Mouse (Mus musculus) embryo, embryonic 11 days (tissue): ENCODE results near the gene Chrm3.
"Not testable (repeated sequence)": the region's sequence is repeated elsewhere in the genome, so short reads cannot be mapped to it uniquely, and the experiment has no call there.

Experiments used
- DNase-seq: peaks from one replicate; pipeline ENCODE4 v3.0.0-alpha.2; 2015

The Chrm3 gene

DNA sequence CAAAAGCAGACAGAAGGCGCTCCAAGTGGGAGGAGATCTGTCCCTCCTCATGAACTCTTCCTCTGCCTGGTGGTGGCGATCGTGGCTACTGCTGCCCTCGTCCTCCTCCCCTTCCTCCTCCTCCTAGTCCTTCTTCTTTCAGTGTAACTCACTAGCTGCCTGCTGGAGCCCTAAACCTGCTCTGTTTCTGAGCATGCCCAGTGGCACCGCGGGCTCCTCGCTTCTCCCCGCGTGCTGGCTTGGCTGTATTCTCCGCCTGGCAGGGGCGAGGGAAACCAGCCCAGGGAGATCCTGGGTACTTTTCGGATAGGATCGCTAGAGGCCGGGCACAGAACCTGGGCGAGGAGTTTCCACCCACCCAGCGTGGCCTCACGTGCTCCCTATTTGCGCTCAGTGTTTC is at the start of gene Chrm3:
Gene Chrm3, minus strand, starts transcription at position 71 of the 400 bp plus-strand sequence.
- peak; percentile 73 for DNase-seq

DNA sequence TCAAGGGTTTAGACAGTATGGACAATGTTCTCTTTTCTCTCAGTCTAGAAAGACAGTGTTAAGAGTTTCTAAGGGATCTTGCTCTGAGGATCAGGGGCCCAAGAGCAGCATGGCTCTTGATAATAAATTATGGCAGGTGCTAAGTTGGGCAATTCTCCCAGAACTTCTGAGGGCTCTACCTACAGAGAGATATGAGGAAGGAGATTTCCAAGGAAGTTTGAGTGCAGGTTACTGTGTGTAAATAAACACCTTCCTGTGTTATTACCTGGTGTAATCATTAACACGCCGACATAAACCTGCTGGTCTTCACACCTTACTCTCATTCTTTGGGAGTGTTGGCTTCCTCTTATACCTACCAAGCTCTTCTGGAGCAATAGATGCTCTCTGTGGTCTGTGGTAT is 33.7 kb upstream of the Chrm3 start:
- DNase-seq: no peak

DNA sequence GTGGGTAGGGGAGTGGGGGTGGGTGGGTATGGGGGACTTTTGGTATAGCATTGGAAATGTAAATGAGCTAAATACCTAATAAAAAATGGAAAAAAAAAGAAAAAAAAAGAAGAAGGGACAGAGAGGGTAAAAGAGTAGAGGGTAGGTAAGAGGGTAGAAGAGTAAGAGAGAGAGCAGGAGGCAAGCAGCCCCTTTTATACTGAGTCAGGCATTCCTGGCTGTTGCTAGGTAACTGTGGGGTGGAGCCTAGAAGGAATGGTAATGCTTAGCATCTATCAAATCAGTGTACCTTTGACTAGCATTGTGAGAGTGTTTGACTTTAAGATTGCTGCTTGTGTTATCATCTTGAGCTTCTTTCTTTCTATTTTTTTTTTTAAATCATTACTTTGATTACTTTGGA is 14.8 kb upstream of the Chrm3 start:
- DNase-seq: not testable (repeated sequence)

DNA sequence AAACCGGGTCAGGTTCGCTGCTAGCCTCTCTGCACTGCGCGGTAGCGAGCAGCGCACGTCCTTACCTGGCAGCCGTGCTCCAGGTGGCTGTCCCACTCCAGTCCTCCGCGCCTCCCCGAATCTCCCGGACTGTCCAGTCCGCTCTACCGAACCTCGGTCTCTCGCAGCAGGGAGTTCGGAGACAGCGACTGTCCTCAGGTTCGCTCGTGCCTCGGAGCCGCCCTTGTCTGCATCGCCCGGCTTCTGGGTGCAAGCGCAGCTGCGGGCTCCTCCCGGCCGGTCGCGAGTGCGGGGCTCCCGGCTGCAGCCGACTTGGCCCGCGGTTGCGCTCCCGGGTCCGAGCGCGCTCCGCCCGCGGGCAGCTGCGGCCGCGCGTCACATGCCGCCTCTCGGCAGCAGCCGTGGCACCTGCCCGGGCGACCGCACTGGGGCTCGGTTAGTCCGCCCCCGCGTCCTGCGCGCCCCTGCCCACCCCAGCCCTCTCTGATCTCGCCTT is 400 bp downstream of the Chrm3 start:
- peak; percentile 60 for DNase-seq

DNA sequence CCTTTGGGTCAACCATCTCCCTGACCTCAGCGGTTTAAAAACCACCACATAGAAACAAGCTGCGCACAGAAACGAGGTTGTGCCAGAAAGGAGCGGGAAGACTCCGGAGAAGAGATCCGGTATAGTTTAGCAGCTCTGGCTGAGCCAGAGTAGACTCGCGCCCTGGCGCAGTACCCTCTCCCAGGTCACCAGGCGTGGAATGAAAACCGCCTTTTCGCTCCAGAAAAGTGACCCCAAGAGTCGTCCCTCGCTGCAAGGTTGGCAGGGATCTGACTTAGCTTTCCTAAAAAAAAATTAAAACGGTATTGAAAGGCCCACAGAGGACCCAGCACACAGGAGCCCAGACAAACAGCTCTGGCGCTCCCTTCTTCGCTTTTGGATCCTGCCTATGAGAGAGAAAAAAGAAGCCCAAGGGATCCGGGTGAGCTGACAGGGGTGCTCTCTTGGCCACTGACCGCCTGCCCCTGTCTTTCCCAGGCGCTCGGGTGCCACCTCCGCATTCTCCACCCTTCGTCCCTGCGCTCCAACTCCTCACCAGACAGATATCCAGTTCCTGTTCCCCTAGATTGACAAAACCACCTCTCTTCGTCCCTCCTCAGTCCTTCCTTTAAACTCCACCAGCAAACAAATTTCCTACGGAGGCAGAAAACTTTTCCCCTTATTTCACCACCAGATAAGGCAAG is 990 bp downstream of the Chrm3 start:
- DNase-seq: peak; percentile 23

DNA sequence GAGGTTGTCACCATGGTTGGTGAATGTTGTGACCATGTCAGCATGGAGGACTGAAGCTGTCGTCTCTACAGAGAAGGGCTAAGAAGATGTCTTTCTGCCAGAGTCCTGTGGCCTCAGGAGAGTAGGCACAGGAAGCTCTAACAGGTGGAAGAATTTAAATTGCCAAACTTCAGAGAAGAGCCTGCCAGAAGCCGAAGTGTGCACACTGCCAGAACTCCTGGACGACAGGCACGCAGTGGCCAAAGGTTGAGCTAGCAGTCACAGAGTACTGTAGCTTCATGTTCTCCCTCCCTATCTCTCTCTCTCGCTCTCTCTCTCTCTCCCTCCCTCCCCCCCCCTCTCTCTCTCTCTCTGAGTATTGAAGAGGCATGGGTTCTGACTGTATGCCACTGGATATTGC is 4.9 kb downstream of the Chrm3 start:
- no peak for DNase-seq

DNA sequence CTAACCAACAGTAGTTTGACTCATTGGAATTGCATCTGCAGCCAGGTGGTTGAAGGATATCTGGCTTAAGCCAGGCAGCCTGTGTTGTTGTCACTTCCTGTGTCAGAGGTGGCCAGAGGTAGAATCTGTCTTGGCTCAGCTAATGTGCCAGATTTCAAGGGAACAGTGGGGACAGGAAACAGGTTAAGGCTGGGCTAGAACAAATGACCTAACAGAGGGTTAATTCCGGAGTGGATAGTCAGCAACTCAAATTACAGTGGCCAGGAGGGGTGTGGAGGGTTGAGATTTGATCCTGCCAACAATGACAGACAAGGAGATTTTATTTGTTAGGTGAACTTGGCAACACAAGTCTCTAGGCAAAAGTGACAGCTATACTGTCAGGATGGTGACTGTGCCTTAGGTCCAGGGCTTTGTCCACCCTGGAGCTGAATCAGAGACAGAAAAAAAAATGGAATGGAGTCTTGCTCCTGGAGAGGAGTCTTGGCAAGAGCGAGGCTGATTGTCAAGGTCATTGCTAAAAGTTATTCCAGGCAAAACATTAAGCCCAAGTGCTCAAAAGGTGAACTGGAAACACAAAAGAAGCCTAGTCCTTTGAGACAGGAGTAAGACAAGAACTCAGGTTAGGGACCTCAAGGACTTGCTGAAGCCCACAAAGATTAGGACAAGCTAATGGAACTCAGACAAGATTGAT is 5.6 kb downstream of the Chrm3 start:
- no peak for DNase-seq

DNA sequence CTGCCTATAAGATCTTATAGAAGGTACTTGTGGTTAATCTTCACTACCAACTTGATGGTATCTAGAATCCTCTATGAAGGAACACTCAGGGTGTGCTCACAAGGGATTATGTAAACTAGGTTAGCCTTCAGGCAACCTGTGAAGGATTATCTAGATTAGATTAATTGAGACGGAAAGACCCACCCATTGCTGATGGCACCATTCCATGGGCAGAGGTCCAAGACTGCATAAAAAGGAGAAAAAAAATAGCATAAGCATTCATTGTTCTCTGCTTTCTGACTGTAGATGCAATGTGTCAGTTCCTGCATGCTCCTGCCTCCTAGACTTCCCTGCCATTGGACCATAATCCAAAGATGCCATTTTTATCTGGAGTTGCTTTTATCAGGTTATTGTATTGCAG is 8.5 kb downstream of the Chrm3 start:
- no peak for DNase-seq

DNA sequence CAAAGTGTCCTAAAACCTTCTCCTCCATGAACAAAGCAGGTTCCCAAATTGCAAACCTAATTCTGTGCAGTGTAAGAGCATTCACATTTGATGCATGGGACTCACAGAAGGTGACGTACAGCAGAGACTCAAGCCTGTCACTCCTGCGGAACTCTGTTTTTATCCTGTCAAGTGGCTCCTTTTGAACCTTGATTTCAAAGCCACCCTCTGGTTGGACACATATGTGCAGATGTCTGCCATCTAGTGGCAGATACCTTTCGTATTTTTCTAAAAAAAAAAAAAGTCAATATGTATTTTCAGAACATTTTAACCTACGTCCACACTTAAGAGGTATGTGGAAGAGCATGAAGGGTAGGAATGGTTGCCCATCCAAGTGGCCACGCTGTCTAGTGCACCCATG is 16.3 kb downstream of the Chrm3 start:
- no peak for DNase-seq

DNA sequence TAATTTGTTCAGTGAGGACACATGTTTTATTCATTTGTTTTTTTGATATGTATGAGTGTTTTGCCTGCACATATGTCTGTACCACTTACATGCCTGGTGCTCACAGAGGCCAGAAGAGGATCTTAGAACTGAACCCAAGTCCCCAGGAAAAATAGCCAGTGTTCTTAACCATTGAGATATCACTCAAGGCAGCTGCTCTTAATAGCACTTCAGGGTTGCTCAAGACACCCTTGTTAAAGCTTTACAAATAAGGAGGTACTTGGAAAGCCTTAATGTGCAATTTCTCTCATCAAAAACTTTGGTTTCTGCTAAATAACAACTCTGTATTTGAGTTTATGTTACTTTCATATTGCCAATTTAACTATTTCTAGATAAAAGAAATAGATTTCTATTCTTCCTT is 25.1 kb downstream of the Chrm3 start:
- no peak for DNase-seq

DNA sequence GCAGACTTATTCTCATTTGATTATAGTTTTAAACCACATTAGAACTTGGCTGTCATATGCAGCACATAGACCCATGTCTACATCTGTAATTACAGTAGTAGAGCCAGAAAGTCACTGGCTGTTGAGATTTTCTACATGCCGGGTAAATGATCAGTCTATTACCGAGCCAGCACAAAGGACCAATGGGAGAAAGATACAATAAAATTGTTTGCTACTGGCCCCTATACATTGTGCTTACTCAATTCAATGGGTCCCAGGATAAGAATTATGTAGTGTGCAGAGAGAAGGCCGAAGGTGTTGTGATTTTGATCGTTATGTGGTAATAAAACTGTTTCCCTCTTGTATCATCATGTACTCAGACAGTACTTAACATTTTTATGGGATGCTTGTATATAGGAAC is 27.9 kb downstream of the Chrm3 start:
- no peak for DNase-seq

DNA sequence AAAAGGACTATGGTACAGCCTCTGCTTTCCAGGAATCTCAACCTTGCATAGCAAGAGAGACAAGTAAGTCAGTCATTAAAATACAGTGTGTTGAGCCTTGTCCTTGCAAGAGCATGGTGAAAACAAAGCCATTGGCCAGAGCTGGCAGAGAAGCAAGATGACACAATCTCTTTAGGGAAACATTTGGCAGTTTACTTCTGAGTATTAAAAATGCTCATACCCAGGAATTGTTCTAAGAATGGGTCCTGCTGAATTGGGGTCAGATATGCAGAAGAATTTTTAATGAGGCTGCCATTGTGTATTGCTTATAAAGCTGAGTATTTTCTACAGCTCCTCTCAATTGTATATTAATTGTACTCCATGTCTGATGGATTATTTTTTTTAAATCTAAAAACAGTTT is 50.8 kb downstream of the Chrm3 start:
- no peak for DNase-seq

DNA sequence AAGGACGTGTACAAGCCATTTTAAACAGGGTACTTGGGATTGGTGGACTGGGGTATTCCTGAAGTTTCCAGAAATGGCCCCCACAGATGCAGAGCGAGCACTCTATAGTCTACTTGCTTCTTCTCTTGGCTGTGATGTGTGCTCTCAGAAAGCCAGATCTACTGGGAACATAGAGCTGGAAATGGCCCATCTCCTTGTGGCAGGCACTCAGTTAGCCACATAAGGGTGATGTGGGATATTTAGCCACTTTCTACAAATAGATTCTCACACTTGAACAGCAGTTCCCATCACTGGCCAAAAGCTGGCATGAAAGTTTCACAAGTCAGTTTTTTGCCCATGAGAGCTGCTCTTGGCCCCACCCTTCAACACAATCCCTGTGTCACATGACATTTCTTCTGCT is 65.5 kb downstream of the Chrm3 start:
- no peak for DNase-seq

DNA sequence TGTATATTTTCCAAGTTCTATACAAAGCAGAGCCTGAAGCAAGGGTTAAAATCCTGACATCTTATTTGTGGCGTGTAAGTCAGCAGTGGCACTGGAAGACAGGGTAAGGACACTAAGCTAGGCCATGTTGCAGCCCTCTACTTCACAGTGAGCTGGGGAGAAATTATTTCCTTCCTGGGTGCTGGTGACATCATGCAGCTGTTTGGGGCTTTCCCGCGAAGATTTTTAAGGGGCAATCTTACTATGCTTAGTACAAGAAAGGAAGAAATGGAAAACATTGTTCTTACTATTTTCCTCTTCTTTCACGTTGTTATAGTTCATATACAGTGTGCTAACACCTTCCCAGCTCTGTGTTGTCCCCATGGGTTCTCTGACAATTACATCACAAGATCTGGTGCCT is 76.3 kb downstream of the Chrm3 start:
- DNase-seq: no peak

DNA sequence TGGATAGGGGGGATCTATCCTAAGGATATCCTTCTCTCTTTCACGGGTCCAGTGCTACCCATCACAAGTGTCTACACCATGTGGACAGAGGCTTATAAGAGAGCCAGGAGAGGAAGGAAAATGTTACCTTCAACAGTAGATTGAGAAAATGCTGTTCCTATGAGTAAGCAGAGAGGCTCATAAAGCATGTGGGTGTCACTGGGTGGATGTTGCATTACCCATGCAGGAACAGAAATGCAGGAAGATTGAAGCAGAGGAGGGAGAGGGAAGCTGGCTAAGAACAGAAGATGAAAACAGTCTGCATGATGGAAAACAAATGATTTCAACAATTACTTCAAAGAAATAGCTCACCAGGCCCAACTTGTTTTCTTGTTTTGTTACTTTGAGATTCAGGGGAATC is 85.7 kb downstream of the Chrm3 start:
- no peak for DNase-seq

DNA sequence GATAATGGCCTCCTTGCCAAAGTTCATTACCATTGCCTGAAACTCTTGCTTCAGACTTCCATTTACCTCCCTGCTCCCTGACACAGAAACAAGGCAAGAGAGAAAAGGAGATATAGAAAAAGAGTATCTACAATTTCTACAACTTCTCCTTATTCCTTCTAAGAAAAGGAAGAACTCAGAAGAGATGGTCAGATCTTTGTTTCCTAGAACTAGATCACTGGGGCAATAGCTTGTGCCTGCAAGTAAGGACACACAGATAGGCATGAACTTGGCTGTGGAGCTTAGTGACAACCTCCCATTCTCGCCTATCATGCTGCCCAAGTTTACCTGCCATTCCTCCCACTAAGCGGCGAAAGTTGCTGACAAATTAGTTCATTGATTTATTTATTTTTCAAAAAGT is 96.9 kb downstream of the Chrm3 start:
- no peak for DNase-seq

DNA sequence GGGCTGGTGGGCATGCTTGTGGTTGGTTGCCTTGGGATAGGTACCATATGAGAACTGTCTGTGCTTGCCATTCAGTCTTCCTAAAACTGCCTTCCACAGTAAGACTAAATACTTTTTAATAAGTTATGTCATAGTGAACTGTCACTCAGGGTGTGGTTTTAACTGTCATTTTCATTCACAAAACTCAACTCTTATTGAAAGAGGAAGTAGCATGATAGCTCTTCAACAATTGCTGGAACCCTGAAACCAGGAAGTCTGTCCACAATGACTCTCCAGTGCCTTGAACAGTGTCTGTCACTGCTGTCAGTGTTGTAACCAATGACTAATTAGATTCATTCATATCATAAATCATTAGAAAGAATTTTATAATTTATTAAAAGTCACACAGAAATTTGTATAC is 107.6 kb downstream of the Chrm3 start:
- no peak for DNase-seq

DNA sequence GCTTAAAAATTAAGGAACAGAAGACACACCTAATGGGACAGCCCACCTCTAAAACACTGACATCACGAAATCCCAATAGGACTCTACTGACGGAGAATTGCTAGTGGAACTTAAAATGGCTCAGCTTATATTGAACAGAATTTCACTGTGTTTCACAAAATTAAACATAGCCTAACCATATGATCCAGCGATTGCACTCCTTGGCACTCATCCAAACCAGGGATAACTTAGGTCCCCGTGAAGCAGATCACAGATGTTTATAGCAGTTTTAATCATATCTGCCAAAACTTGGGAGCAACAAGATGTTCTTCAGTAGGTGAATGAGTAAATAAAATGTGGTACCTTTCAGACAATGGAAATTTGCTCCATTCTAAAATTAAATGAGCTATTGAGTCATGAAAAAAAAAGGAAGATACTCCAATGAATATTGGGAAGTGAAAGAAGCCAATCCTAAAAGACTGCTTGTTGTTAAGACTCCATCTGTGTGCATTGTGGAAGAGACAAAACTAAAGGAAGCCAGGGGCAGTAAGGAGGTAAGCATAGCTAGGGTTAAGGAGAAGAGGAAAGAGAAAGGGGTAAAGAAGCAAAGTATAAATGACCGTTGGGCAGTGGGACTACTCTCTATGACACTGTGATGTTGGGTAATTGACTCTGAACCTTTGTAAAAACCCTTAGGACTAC is 109.0 kb downstream of the Chrm3 start:
- no peak for DNase-seq

DNA sequence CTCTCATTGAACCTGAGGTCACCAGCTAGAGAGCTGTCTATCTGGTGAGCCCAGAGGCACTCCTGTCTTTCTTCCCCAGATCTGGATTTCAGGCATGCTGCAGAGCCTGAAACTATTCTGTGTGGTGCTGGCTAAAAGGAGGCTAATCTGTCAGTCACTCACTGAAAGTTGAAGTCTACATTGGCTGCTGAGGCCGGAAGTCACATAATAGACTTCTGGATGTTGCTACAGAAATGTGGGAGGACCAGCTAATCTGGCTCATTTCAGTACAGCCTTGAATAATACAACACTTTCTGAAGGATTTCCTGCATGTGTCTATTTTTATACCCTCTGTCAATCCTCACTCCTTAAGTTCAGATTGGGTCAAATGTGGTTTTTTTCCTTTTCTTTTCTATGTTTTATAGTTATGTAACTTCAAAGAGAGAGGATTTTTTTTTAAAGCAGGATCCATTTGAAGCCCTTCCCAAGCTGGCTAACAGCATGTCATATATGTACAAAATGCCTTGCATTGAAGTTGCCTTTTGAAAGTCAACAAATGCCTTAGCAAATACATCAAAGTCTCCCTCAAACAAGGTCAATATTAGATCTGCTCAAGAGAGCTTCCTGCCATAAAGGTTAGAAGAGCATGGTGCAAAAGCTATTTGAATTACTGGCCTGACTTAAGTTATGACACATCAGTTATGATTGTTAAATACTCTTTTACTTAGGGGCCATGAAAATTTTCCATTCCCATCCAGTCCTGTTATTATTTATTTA is 116.2 kb downstream of the Chrm3 start:
- DNase-seq: no peak

DNA sequence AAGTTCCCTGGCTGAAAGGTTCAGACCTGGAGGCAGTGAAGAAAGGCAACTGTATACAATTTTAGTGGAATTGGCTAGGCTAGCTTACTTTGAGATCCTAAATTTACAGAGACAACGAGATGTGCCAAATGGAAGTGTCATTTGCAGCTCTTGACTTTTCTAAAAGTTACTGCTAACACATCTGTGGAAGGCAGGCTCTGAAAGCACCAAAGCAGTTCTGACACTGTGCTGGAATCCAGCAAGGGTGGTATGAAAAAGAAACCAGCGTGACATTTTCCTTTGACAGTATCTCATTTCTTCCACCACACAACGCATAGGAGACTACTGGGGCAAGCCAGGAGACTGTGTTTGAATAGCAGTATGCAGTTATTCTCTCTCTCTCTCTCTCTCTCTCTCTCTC is 120.4 kb downstream of the Chrm3 start:
- DNase-seq: no peak

DNA sequence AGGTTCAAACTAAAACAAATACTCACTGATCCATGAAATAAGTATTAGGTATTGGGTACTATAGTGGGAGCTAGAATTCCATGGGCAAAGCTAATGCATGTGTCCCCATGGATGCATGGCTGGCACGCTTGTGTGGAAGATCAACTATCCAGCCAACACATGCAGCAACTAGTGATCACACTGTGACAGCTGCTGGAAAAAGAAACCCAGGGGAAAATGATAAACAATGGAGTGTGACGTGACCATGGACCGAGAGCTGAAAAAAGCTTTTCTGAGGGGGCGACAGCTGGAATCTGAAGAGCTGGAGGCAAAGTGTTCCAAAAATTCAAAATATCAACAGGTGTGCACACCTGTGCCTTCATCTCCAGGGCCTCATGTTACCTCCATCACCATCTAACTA is 120.8 kb downstream of the Chrm3 start:
- DNase-seq: no peak

DNA sequence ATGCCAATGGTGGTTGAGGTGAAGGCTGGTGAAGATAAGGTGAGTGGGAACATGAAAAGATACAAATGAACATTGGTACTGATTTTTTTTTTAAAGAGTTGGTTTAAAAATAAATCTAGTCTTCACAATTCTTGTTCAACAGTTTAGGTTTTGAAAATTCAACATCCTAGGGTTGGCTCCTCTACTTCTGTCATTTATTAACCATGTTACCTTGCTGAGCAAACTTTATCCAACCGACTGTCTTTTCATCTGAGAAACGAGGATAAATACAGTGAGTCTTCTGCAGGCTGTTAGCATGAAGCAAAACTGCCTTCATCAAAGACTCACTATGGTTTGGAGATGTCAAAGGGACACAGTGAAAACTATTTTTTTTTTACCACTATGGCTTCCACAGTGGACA is 123.0 kb downstream of the Chrm3 start:
- no peak for DNase-seq

DNA sequence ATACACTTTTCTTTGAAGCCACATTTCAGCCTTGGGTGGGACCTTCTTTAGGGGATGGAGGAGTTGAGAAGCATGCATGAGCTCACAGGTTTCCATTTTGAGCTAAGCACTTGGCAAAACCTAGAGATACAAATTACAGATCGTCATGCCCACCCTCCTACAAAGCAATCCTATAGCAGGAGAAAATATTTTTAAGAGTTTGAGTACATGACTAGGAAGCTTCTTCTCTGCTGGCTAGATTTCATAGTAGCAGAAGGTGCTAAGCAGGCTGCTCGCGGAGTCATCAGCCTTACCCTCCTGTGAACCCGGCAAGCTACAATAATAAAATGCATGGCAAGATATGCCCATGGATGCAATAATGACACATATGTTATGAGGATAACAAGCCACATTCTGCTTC is 124.4 kb downstream of the Chrm3 start:
- no peak for DNase-seq
